Mouse (Mus musculus) bone marrow, adult 2 months (tissue): ENCODE results near the gene Slc52a3.

ENCODE experiments used
- CTCF ChIP-seq: fragments of 200-500 bp; IDR thresholded peaks from 2 replicates; pipeline ENCODE4 v1.5.1; 2011; ENCODE audit warnings: low read length, control low read depth; ENCODE audit not compliant: control insufficient read depth, insufficient read depth
- POLR2A ChIP-seq: fragments of 200-500 bp; IDR thresholded peaks from 2 replicates; pipeline ENCODE4 v1.6.1; 2011; ENCODE audit warnings: low read depth, mild to moderate bottlenecking, control low read depth, low read length, borderline replicate concordance; ENCODE audit not compliant: control insufficient read depth

- TF ChIP-seq CTCF (no peak), POLR2A (no peak)
These were observed 32.3 kb upstream of the Slc52a3 start for GRCm38 (mm10) chr2:151964052-151964451.
